Mouse (Mus musculus) megakaryocyte, embryonic 14.5 days (primary cell): Measurements from ENCODE around the gene Atg101. TPM values are rescaled to one million over a fixed set of nuclear protein-coding genes. Genes with fewer than 3 reads are reported as not detected.

ENCODE experiments used
- H3K27me3 ChIP-seq: replicated peaks from 2 replicates; pipeline ENCODE3; 2012; ENCODE audit warnings: inconsistent platforms
- H3K36me3 ChIP-seq: replicated peaks from 2 replicates; pipeline ENCODE3; 2012; ENCODE audit warnings: low read length, inconsistent platforms, mixed read lengths
- H3K4me1 ChIP-seq: 2 replicates; pipeline ENCODE4 v1.6.1; 2012; ENCODE audit warnings: inconsistent platforms
- H3K4me3 ChIP-seq: replicated peaks from 2 replicates; pipeline ENCODE3; 2012; ENCODE audit warnings: moderate library complexity, mild to moderate bottlenecking, inconsistent platforms
- H3K9me3 ChIP-seq: 2 replicates; pipeline ENCODE4 v1.6.1; 2012; ENCODE audit warnings: inconsistent platforms
- FLI1 ChIP-seq: IDR thresholded peaks from 2 replicates; pipeline ENCODE4 v1.6.1; 2012; ENCODE audit warnings: low read length, inconsistent platforms, mixed read lengths
- GATA1 ChIP-seq: IDR thresholded peaks from 3 replicates; pipeline ENCODE4 v1.6.1; 2012; ENCODE audit warnings: mixed read lengths, low read length, inconsistent platforms, borderline replicate concordance
- polyA plus RNA-seq: library from polyadenylated mRNA; stranded (reverse); fragments of >175 nt; gene quantifications from 2 replicates; pipeline ENCODE4 v1.2.3, GENCODE M21; 2012; ENCODE audit warnings: low replicate concordance; ENCODE audit not compliant: insufficient read depth

The Atg101 gene
- polyA plus RNA-seq, 1 experiment = 65.9 TPM

DNA sequence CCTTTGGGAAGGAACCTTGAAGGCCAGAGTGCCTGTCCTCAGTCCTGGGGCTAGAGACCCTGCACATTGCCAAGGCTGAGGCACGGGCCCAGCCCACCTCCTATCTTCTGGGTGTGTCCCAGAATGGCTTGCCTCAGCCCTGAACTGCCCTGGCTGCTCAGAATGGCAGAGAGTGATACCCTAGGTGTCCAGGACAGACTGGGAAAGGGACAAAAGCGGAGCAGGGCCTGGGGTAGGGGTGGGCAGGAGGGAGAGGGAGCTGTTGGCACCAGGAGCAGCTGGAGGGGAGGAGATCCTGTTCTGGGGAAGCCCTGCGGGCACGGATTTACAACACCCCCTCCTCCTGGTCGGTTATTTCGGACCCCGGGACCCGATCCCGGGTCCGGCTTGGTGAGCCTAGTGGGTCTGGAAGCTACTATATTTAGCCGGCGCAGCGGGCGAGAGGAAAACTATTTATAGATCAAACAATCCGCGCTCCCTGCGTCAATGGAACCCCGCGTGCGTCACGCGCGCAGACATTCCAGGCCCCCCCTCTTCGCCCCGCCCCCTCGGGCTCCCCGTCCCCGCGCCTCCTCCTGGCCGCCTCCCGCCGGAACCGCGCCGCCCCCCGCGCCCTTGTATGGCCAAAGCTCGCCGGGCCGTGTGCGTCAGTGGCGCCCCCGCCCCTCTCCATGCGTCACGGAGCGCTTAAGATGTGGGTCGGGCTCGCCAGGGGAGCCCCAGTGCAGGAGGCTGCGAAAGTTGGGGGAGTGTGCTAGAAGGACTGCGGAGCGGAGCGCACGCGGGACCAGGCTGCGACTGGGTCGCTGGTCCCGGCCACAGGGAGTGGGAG lies 17.7 kb upstream of the Atg101 start:
- no peak for TF ChIP-seq GATA1
- TF ChIP-seq FLI1 = no peak
- Histone ChIP-seq H3K9me3 (no peaks in the 10 kb centered on the region), H3K36me3 (peaks cover 15% of the 10 kb centered on the region), H3K4me3 (peak overlapping the region; percentile 92), H3K4me1 (peaks cover 83% of the 10 kb centered on the region), H3K27me3 (peaks cover 61% of the 10 kb centered on the region)

DNA sequence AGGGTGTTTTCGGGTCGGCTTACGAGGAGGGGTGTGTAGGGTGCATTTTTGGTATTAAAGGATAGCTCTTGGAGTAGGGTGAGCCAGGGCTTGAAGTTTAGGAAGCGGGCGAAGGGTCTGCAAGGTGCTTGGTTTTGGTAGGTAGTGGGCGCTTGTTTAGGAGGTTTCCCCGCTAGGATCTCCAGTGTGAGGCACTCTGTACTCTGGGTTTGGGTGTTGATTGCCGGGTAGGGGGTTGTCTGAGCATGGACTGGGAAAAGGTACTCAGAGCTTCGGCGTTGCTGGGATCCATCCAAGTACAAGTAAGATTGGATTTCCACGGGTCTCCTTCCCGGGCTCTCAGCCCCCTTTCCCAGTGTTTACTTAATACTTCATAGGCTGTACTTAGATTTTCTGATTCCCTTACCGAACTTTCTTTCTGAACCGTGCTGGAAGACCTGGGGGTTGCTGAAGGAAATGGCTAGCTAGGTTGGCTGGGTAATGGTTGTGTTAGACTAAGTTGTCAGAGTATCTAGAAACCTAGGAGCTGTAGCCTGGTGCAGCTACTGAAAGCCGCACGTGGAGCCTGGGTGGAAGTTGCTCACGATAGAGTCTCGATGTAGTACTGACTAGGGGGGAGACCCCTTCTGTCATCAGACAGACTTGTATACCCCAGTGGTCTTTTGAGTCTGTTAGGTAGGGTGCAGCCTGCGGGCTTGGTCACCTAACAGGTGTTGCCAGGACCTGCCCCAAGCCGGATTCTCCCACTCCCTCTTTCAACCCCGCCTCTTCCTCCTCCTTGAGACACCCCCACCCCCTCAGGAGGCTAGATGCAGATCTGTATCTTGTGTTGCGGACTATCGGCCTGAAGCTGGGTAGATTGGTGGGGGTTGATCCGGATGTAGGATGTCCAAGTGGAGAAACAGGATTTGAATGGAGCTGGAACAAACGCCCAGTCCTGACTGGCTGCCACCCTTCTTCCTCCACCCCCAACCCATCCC lies 16.7 kb upstream of the Atg101 start:
- Histone ChIP-seq H3K9me3 (no peaks in the 10 kb centered on the region), H3K4me1 (peaks cover 73% of the 10 kb centered on the region), H3K27me3 (peaks cover 64% of the 10 kb centered on the region), H3K4me3 (peak overlapping the region; percentile 92), H3K36me3 (peaks cover 24% of the 10 kb centered on the region)
- TF ChIP-seq FLI1 (no peak), GATA1 (no peak)

DNA sequence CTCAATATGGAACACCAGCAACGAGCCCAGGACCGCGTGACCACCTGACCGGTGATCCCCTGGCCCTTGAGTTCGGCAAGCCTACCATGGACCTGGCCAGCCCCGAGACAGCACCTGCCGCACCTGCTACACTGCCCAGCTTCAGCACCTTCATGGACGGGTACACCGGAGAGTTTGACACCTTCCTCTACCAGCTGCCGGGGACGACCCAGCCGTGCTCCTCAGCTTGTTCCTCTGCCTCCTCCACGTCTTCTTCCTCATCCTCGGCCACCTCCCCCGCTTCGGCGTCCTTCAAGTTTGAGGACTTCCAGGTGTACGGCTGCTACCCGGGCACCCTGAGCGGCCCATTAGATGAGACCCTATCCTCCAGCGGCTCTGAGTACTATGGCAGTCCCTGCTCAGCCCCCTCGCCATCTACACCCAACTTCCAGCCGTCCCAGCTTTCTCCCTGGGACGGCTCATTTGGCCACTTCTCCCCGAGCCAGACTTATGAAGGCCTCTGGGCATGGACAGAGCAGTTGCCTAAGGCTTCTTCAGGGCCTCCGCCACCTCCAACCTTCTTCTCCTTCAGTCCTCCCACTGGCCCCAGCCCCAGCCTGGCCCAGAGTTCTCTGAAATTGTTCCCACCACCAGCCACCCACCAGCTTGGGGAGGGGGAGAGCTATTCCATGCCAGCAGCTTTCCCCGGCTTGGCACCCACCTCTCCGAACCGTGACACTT lies 13.8 kb upstream of the Atg101 start:
- no peak for TF ChIP-seq GATA1
- no peak for TF ChIP-seq FLI1
- Histone ChIP-seq H3K4me1 (peaks cover 52% of the 10 kb centered on the region), H3K36me3 (peaks cover 44% of the 10 kb centered on the region), H3K9me3 (no peaks in the 10 kb centered on the region), H3K4me3 (no peak overlapping the region), H3K27me3 (peaks cover 65% of the 10 kb centered on the region)

DNA sequence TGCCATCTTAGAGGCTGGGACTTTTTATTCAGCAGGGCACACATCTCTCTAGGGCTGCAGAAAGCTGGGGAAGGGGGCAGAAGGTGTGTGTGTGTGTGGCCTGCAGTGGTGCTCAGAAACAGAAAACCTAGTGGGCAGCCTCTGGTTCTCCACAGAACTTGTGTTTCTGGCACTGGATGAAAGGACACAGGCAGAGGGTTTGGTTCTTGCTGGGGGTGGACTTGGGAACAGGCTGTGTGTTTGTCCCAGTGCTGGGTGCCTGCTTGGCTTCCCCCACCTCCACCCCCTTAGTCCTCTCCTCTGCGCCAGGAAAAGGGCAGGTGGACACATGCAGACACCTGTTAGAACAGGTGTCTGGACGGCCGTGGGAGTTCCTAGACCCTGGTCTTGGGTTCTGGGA lies 13.0 kb upstream of the Atg101 start:
- Histone ChIP-seq H3K27me3 (peaks cover 60% of the 10 kb centered on the region), H3K36me3 (peaks cover 44% of the 10 kb centered on the region), H3K9me3 (no peaks in the 10 kb centered on the region), H3K4me1 (peaks cover 48% of the 10 kb centered on the region), H3K4me3 (no peak overlapping the region)
- TF ChIP-seq FLI1 (no peak), GATA1 (no peak)

DNA sequence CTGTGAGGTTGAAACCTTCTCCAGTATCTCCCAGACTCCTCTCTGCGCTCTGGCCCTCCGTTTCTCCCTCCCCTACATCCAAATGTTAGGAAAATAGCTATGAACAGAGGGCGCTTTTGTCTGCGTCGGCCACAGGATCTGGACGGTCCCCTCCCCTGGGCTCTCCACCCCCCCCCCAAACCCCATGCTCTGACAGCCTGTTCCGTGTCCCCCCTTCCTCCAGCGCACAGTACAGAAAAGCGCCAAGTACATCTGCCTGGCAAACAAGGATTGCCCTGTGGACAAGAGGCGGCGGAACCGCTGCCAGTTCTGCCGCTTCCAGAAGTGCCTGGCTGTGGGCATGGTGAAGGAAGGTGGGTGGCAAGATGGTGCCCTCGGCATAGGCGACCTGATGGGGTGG lies 12.6 kb upstream of the Atg101 start:
- H3K4me1 ChIP-seq = peaks cover 44% of the 10 kb centered on the region
- H3K9me3 ChIP-seq = no peaks in the 10 kb centered on the region
- TF ChIP-seq GATA1 (no peak), FLI1 (no peak)
- peaks cover 62% of the 10 kb centered on the region for H3K27me3 ChIP-seq
- H3K4me3 ChIP-seq = no peak overlapping the region
- H3K36me3 ChIP-seq = peaks cover 44% of the 10 kb centered on the region

DNA sequence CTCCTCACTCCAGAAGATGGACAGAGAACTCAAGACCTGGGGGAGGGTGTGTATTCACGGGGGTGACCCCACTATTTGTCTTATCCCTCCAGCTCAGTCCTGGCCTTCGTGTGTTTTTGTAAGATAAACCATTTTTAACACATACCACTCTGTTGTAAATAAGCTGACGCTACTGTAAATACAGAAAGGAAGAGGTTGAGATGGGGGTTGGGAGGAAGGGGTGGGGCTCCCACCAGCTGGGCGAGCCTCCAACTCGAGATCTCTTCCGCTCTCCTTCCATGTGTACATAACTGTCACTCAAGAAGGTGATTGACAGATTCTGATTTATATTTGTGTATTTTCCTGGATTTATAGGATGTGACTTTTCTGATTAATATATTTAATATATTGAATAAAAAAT lies 9.7 kb upstream of the Atg101 start:
- Histone ChIP-seq H3K27me3 (peaks cover 52% of the 10 kb centered on the region), H3K4me1 (peaks cover 18% of the 10 kb centered on the region), H3K36me3 (peaks cover 44% of the 10 kb centered on the region), H3K9me3 (no peaks in the 10 kb centered on the region), H3K4me3 (no peak overlapping the region)
- TF ChIP-seq FLI1 (no peak), GATA1 (no peak)

DNA sequence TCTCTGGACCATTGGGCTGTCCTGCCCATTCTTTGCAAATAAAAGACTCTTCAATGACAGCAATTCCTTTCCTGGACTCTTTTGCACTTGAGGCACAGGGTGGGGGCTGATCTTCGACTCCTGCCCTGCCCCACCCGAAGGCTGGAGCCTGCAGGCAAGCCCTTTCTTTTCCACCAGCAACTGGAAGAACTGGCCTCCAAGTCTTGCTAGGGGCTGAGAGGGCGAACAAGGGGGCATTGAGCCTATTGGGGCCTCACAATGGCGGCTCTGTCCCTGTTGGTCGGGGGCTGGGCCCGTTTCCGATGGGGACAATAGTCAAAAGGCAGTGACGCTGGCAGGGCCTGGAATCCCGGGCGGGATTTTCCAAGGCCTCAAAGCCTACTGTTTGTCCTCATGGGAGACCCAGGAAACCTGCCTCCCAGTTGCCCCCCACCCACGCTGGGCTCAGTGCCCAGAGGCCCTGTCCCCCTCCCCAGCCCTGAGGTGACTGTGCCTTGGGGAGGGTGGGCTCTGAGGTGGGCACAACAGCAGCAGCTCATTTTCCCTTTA lies 6.6 kb upstream of the Atg101 start:
- Histone ChIP-seq H3K36me3 (peaks cover 20% of the 10 kb centered on the region), H3K4me3 (no peak overlapping the region)
- TF ChIP-seq FLI1 (no peak), GATA1 (no peak)

DNA sequence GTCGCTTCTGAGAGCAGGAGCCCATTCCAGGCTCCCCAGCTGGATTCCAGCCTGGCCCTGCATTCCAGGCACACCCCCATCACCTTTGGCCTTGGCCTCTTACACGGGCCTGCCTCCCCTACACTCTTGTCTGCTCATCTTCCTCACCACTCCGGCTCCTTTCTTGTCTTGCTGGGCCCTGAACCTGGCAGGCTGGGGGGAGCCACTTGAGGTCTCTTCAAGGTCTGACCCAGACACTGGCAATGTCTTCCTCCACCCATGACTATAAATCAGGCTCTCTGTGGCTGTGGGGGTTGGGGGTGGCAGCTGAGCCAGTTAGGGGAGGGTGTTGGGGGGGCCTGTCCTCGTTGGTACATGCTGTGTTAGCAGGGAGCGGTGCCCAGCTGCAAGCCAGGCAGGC lies 5.5 kb upstream of the Atg101 start:
- Histone ChIP-seq H3K4me3 (no peak overlapping the region), H3K27me3 (peaks cover 29% of the 10 kb centered on the region), H3K4me1 (peaks cover 24% of the 10 kb centered on the region), H3K36me3 (peaks cover 8% of the 10 kb centered on the region), H3K9me3 (no peaks in the 10 kb centered on the region)
- TF ChIP-seq FLI1 (no peak), GATA1 (no peak)

More for the DNA sequence above, 6.6 kb upstream of the Atg101 start:
- peaks cover 16% of the 10 kb centered on the region for H3K4me1 ChIP-seq
- H3K9me3 ChIP-seq = no peaks in the 10 kb centered on the region
- H3K27me3 ChIP-seq = peaks cover 37% of the 10 kb centered on the region

DNA sequence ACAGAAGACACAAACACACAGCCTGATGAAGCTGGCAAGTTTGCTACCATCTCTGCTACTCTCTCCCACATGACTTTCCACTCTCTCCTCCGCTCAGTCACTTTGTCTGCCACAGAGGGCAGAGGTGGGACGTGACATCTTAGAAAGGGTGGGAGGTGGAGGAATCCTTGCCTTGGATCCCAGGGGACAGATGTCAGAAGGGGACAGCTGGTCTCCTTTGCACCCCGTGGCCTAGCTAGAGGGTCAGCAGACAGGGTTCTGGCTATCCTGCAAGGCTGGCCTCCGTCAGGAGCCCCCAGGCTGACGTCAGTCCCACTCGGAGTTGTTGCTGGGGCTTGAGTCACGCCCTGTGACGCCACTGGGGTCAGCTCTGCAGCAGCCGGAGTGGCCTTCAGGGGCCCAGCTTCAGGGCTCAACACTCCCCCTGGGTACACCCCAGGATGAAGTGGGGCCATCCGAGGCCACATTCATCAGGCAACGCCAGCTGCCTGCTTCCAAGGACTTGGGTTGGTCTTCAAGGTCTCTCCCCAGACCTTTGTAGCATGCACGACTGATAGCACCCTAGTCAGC lies 4.6 kb upstream of the Atg101 start:
- TF ChIP-seq FLI1 (no peak), GATA1 (no peak)
- Histone ChIP-seq H3K27me3 (peaks cover 28% of the 10 kb centered on the region), H3K4me1 (peaks cover 26% of the 10 kb centered on the region), H3K36me3 (no peaks in the 10 kb centered on the region), H3K4me3 (no peak overlapping the region), H3K9me3 (no peaks in the 10 kb centered on the region)
